Mouse (Mus musculus) lung, postnatal 0 days (tissue): Measurements from ENCODE around the gene Mrln.

Source experiments
- CTCF ChIP-seq: IDR thresholded peaks from 2 replicates; pipeline ENCODE4 v1.5.1; 2016; ENCODE audit warnings: antibody characterized with exemption, mild to moderate bottlenecking
- EP300 ChIP-seq: IDR thresholded peaks from 2 replicates; pipeline ENCODE4 v1.6.1; 2016; ENCODE audit warnings: antibody characterized with exemption, mild to moderate bottlenecking, control low read depth

DNA sequence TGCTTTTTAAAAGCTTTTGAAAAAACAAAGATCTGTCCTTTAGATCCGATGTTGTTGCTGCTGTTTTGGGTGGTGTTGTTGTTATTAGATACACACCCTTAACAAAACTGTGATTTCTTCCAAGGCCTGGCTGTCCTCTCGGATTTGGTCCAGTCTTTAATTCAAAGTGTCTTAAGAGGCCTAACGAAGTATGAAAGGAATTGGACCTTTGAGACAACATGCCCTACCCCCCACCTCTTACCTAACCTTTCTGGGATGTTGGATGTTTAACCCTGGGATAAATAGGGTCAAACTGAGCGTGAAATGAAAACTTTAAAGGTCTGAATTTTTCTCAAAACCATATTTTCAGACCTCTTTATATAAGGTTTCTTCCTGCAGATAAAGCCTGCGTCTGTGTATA is 16.5 kb downstream of the Mrln start:
- TF ChIP-seq CTCF (no peak), EP300 (no peak)
